Mouse (Mus musculus) hindbrain, embryonic 15.5 days (tissue): Measurements from ENCODE around the gene Gcc2. TPM values are rescaled to one million over a fixed set of nuclear protein-coding genes. Genes with fewer than 3 reads are reported as not detected.
"Not testable (repeated sequence)": the region's sequence is repeated elsewhere in the genome, so short reads cannot be mapped to it uniquely, and the experiment has no call there.

ENCODE experiments used
- ATAC-seq: fragments of 200-750 bp; cut with Nextera tagmentation; 2 replicates; pipeline ENCODE4 v1.8.0; 2017; ENCODE audit warnings: low read depth, moderate number of reproducible peaks, moderate TSS enrichment; ENCODE audit not compliant: low FRiP score
- H3K27ac ChIP-seq: fragments of 300-500 bp; sonication (generic); replicated peaks from 2 replicates; pipeline ENCODE4 v1.5.1; 2015; ENCODE audit warnings: mild to moderate bottlenecking, inconsistent platforms
- H3K27me3 ChIP-seq: fragments of 300-500 bp; sonication (generic); 2 replicates; pipeline ENCODE4 v1.6.1; 2015; ENCODE audit warnings: control low read depth, inconsistent platforms
- H3K36me3 ChIP-seq: fragments of 300-500 bp; sonication (generic); 2 replicates; pipeline ENCODE4 v1.6.1; 2015; ENCODE audit warnings: control low read depth, inconsistent platforms
- H3K4me1 ChIP-seq: fragments of 300-500 bp; sonication (generic); replicated peaks from 2 replicates; pipeline ENCODE4 v1.6.1; 2015; ENCODE audit warnings: control low read depth, inconsistent platforms
- H3K4me2 ChIP-seq: fragments of 300-500 bp; sonication (generic); 2 replicates; pipeline ENCODE4 v1.6.1; 2015; ENCODE audit warnings: moderate library complexity, mild to moderate bottlenecking, inconsistent platforms
- H3K4me3 ChIP-seq: fragments of 300-500 bp; sonication (generic); 2 replicates; pipeline ENCODE4 v1.5.1; 2015; ENCODE audit warnings: mild to moderate bottlenecking, inconsistent platforms
- H3K9ac ChIP-seq: fragments of 300-500 bp; sonication (generic); 2 replicates; pipeline ENCODE4 v1.6.1; 2015; ENCODE audit warnings: inconsistent platforms
- H3K9me3 ChIP-seq: fragments of 300-500 bp; sonication (generic); 2 replicates; pipeline ENCODE4 v1.6.1; 2016; ENCODE audit warnings: control low read depth, inconsistent platforms
- WGBS: fragments of 180-500 bp; shearing (Covaris S2); methylation state at CpG from one replicate; pipeline ENCODE4 v1.1.7; 2015; 5-methylcytosine and 5-hydroxymethylcytosine counted together
- polyA plus RNA-seq: library from polyadenylated mRNA; unstranded; fragments of >200 nt; fragmentation: Nextera tagmentation; extraction: Ambion mirVana; gene quantifications from 2 replicates; pipeline ENCODE4 v1.2.1, GENCODE M21; 2015

The Gcc2 gene
- polyA plus RNA-seq, 1 experiment from 2014 or later = 67.0 TPM

GRCm38 (mm10) chr10:58336156-58336555 lies 80.9 kb downstream of the Gcc2 start:
- Histone ChIP-seq H3K9me3 (no peaks in the 10 kb centered on the region), H3K4me2 (no peak overlapping the region), H3K27ac (0 out of 2 replicates have a peak overlapping the region, but pooled peaks have one; percentile 15), H3K9ac (no peak overlapping the region), H3K4me3 (no peak overlapping the region), H3K36me3 (no peaks in the 10 kb centered on the region), H3K27me3 (no peaks in the 10 kb centered on the region), H3K4me1 (peaks cover 3% of the 10 kb centered on the region; the same call in 1 of the 2 replicates)
- ATAC-seq = no peak
- WGBS = 88% methylated on average over 1 of the region's 1 CpGs

- H3K27ac ChIP-seq, H3K9me3 ChIP-seq, H3K4me2 ChIP-seq, H3K4me3 ChIP-seq, H3K36me3 ChIP-seq, H3K4me1 ChIP-seq, H3K9ac ChIP-seq, ATAC-seq, H3K27me3 ChIP-seq: not testable (repeated sequence)
- 96% methylated on average over 4 of the region's 4 CpGs for WGBS
Measured at GRCm38 (mm10) chr10:58337091-58337490, 81.8 kb downstream of the Gcc2 start.

GRCm38 (mm10) chr10:58338590-58338989 lies 83.3 kb downstream of the Gcc2 start:
- Histone ChIP-seq H3K36me3 (no peaks in the 10 kb centered on the region), H3K4me2 (no peak overlapping the region), H3K4me1 (peaks cover 3% of the 10 kb centered on the region; the same call in 1 of the 2 replicates), H3K4me3 (no peak overlapping the region), H3K27ac (peak overlapping the region; percentile 64), H3K9me3 (no peaks in the 10 kb centered on the region), H3K27me3 (no peaks in the 10 kb centered on the region), H3K9ac (no peak overlapping the region)
- no peak for ATAC-seq
- WGBS = 55% methylated on average over 1 of the region's 1 CpGs

DNA sequence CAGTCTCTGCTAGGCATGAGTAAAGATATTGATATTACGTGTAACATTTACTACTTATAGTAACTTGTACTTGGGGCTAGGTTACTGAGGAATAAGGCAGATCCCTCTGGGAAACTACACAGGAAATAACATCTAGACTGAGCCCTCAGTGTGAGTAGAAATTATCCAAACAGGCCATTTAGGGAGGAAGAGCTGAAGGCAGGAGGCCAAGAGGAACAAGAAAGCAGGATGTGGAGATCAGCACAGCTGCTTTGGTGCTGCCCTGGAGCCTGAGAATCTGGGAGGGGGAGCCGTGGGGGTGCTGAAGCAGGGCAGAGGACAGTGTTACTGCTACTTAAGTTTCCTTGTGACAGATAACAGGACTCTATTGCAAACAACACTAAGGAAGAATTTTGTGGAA lies 86.4 kb downstream of the Gcc2 start:
- no peaks in the 10 kb centered on the region for H3K27me3 ChIP-seq
- 72% methylated on average over 2 of the region's 2 CpGs for WGBS
- H3K4me3 ChIP-seq = no peak overlapping the region

DNA sequence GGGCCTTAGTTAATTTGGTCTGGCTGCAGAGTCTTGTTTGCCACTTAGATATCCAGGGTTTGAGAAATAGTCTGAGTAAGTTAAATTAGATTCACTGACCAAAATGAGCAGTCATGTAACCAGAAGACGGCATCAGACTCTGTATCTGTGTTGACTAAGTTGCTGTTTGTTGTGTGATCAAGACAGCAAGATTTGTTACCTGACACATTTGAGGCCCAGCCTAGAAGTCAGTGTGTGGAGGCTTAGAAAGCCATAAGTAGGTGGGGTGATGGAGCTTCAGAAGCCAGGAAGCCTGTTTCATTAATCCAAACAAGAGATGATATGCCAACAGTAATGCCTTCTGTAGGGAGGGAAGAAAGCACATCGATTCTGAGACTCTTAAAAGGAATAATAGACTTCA lies 86.9 kb downstream of the Gcc2 start:
- Histone ChIP-seq H3K9me3 (no peaks in the 10 kb centered on the region), H3K4me1 (peaks cover 3% of the 10 kb centered on the region; the same call in 1 of the 2 replicates), H3K27ac (peak overlapping the region; percentile 67), H3K4me2 (no peak overlapping the region), H3K9ac (no peak overlapping the region), H3K36me3 (no peaks in the 10 kb centered on the region), H3K4me3 (no peak overlapping the region), H3K27me3 (no peaks in the 10 kb centered on the region)
- ATAC-seq = no peak
- WGBS = 87% methylated on average over 2 of the region's 2 CpGs

More for the DNA sequence above, 86.4 kb downstream of the Gcc2 start:
- peak overlapping the region; percentile 67 for H3K27ac ChIP-seq
- H3K4me2 ChIP-seq = no peak overlapping the region
- no peak overlapping the region for H3K9ac ChIP-seq
- ATAC-seq = no peak
- no peaks in the 10 kb centered on the region for H3K36me3 ChIP-seq
- H3K4me1 ChIP-seq = peaks cover 3% of the 10 kb centered on the region; the same call in 1 of the 2 replicates
- H3K9me3 ChIP-seq = no peaks in the 10 kb centered on the region

DNA sequence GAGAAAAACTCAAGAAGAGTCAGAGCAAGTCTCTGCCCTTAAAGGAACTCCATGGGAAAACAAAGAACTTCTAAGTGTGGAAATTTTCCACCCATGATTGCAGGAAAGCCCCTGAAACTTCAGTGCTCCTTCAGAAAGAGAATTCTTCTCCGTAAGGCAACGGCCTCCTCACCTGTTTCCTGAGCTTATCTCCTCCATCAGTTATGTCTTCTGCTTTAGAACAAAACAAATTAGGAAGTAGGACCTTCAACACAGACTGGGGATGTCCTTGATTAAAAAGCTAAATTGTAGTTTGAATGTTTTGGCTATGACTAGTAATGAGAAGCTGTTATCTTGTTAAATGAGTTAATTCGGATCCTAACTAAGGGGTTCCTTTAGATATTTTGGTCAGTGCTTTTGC lies 88.3 kb downstream of the Gcc2 start:
- Histone ChIP-seq H3K36me3 (no peaks in the 10 kb centered on the region), H3K4me1 (peaks cover 3% of the 10 kb centered on the region; the same call in 1 of the 2 replicates), H3K27ac (no peak overlapping the region), H3K9ac (no peak overlapping the region), H3K9me3 (no peaks in the 10 kb centered on the region), H3K4me3 (no peak overlapping the region), H3K27me3 (no peaks in the 10 kb centered on the region), H3K4me2 (no peak overlapping the region)
- no peak for ATAC-seq
- 97% methylated on average over 3 of the region's 3 CpGs for WGBS

DNA sequence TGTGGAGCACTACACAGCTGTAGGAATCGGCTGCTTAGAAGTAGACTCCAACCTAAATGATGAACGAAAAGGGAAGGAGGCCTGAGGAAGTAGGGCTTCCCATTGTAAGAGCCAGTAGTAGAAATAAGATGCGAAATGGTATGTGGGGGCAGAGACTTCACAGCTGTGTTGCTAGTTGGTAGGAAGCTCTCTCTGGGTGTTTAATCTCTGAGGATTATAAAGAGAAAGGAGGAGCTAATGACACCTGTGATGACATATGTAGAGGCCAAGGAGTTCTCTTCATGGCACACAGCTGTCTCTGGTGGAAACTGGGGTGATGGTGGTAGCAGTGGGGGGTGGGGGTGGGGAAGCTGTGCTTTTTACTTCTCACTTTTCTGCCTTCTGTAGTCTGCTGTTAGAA lies 95.3 kb downstream of the Gcc2 start:
- H3K4me1 ChIP-seq = no peaks in the 10 kb centered on the region; the same call in 1 of the 2 replicates
- no peaks in the 10 kb centered on the region for H3K27me3 ChIP-seq
- H3K9me3 ChIP-seq = no peaks in the 10 kb centered on the region
- no peak overlapping the region for H3K4me3 ChIP-seq
- ATAC-seq = no peak
- no peak overlapping the region for H3K9ac ChIP-seq
- no peaks in the 10 kb centered on the region for H3K36me3 ChIP-seq
- no peak overlapping the region for H3K27ac ChIP-seq
- no peak overlapping the region for H3K4me2 ChIP-seq
- WGBS = 76% methylated on average over 3 of the region's 3 CpGs

DNA sequence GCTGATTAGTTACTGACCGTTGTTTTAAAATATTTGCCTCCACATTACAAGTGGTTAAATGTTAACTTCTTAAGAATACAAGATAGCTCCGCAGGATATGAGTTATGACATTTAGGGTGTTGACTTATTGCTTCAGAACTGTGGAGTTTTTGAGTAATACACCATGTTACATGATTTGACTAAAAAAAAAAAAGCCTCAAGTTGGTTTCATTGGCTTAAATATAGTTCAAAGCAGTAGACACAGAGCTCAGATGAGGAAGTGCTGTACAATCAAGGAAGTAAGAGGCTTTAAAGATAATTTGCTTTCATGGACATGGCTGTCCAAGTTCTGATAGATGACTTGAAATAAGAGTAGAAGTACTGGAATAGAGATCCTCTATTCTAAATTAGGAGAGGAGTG lies 96.4 kb downstream of the Gcc2 start:
- Histone ChIP-seq H3K9ac (no peak overlapping the region), H3K36me3 (no peaks in the 10 kb centered on the region)
- 96% methylated on average over 2 of the region's 2 CpGs for WGBS

GRCm38 (mm10) chr10:58352364-58352763 lies 97.1 kb downstream of the Gcc2 start:
- no peaks in the 10 kb centered on the region; the same call in 1 of the 2 replicates for H3K4me1 ChIP-seq

More for the DNA sequence above, 96.4 kb downstream of the Gcc2 start:
- Histone ChIP-seq H3K9me3 (no peaks in the 10 kb centered on the region), H3K4me2 (no peak overlapping the region), H3K4me3 (no peak overlapping the region), H3K4me1 (no peaks in the 10 kb centered on the region; the same call in 1 of the 2 replicates), H3K27ac (no peak overlapping the region), H3K27me3 (no peaks in the 10 kb centered on the region)
- no peak for ATAC-seq

GRCm38 (mm10) chr10:58354561-58354960 lies 99.3 kb downstream of the Gcc2 start:
- no peak overlapping the region for H3K4me3 ChIP-seq
- ATAC-seq = peak; percentile 63; the same call in 1 of the 2 replicates
- no peaks in the 10 kb centered on the region; the same call in 1 of the 2 replicates for H3K4me1 ChIP-seq
- no peaks in the 10 kb centered on the region for H3K9me3 ChIP-seq
- H3K27ac ChIP-seq = no peak overlapping the region; the same call in 1 of the 2 replicates
- H3K27me3 ChIP-seq = no peaks in the 10 kb centered on the region
- WGBS = 21% methylated on average over 3 of the region's 3 CpGs
- no peak overlapping the region for H3K4me2 ChIP-seq
- H3K9ac ChIP-seq = no peak overlapping the region
- H3K36me3 ChIP-seq = no peaks in the 10 kb centered on the region

More at GRCm38 (mm10) chr10:58352364-58352763, 97.1 kb downstream of the Gcc2 start:
- Histone ChIP-seq H3K4me3 (no peak overlapping the region), H3K36me3 (no peaks in the 10 kb centered on the region), H3K9ac (no peak overlapping the region), H3K4me2 (no peak overlapping the region), H3K9me3 (no peaks in the 10 kb centered on the region), H3K27ac (no peak overlapping the region), H3K27me3 (no peaks in the 10 kb centered on the region)
- WGBS = 79% methylated on average over 3 of the region's 3 CpGs
- no peak for ATAC-seq

Other genes starting within 250 kb of the Gcc2 start
- not detected in 2 replicates for gene AW822073, start 30.6 kb upstream of the Gcc2 start, polyA plus RNA-seq
- gene Duxf3, start 22.8 kb upstream of the Gcc2 start, polyA plus RNA-seq = not detected in 2 replicates
- not detected in 2 replicates for gene Gm4981, start 18.8 kb upstream of the Gcc2 start, polyA plus RNA-seq
- gene Lims1, start 68.0 kb downstream of the Gcc2 start, polyA plus RNA-seq = 55.9 and 59.2 TPM in 2 replicates
- gene Ranbp2, start 191.4 kb downstream of the Gcc2 start, polyA plus RNA-seq = 13.5 and 14.6 TPM in 2 replicates
- 8.3 and 9.1 TPM in 2 replicates for gene Ccdc138, start 242.5 kb downstream of the Gcc2 start, polyA plus RNA-seq